Mouse (Mus musculus) liver, adult 2 months (tissue): ENCODE results near the gene Slc7a5.

ENCODE experiments used
- CTCF ChIP-seq: fragments of 200-500 bp; IDR thresholded peaks from 2 replicates; pipeline ENCODE4 v1.5.1; 2011; ENCODE audit warnings: low read depth, low read length, control low read depth
- POLR2A ChIP-seq: fragments of 200-500 bp; IDR thresholded peaks from 2 replicates; pipeline ENCODE4 v1.6.1; 2011; ENCODE audit warnings: low read length, control low read depth; ENCODE audit not compliant: insufficient read depth; ENCODE audit errors: extremely low read depth

DNA sequence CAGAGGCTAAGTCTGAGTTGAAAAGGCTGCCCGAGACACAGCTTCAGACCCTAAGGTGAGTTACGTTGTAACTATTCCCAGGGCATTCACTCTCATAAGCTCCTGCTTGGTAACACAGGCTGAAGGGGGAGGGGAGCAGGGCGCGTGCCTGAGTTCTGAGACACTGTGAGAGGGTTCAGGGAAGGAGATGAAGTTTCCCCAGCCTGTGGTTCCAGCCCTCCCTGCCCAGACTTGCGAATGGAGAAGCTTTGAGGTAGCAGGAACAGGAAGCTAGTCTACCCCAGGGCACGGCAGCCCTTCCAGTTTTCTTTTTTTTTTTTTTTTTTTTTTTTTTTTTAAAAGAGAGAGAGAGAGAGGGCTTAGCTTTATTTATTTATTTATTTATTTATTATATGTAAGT lies 46.2 kb downstream of the Slc7a5 start:
- TF ChIP-seq CTCF (no peak), POLR2A (no peak)
